Mouse (Mus musculus): ENCODE measurements around the gene Opa3. TPM values are rescaled to one million over a fixed set of nuclear protein-coding genes. Genes with fewer than 3 reads are reported as not detected.
A peak's percentile ranks its signal among the peaks of the same experiment; 100 is the strongest.

Opa3 gene
- total and polyA plus RNA-seq, 3 experiments, result 9.4 to 21.2 (median 11.9) TPM

DNA sequence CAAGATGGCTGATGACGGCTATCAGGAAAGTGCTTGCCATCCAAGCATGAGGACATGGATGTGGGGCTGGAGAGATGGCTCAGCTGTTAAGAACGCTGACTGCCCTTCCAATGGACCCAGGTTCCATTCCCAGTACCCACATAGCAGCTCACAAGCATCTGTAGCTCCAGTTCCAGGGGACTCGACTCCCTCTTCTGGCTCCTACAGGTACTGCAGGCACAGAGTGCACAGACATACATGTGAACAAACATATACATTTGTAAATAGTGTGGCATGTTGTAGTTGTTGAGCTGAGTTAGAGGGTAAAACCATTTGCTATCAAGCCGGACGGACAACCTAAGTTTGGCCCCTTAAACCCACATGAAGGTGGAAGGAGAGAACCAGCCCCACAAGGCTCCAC lies 18.1 kb upstream of the Opa3 start:
- dilution Hi-C loops (cut with MboI; ENCODE audit: extremely low pct_ligation_motif_present, extremely low pct_unique_long_range_greater_than_20kb, low sequenced_read_pairs) (no loop called here), in situ Hi-C loops (cut with MboI; ENCODE audit: low pct_ligation_motif_present, low pct_unique_long_range_greater_than_20kb, low sequenced_read_pairs) (no loop called here)
- H3K4me2 ChIP-seq (ENCODE audit: insufficient read depth, low read depth, poor library complexity, severe bottlenecking), result no peak overlapping the region

DNA sequence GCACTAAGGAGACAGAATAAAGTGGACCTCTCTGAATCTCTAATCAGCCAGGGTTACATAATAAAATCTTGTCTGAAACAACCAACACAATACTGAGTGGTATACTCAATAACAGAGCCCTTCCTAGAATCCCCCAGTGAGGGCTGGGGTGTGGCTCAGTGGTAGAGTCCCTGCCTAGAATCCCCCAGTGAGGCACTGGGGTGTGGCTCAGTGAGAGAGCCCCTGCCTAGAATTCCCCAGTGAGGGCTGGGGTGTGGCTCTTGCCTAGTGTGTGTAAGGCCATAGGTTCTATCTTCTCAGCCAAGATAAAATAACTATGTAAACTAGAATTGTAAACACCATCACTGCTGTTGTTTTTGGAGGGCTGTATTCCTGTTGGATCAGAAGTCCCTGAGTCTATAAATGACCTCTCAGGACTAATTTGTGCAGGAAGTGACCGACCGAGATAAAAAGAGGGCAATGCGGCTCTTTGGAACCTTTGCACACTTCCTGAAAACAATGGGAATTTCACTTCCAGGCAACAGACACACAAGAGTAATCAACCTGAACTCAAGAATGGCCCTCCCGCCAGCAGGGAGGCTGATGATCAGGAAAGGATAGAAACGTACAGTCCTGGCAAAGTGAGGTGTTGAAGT lies 17.0 kb upstream of the Opa3 start:
- TF ChIP-seq GABPA (IDR thresholded peaks at IDR 0.05; ENCODE audit: insufficient replicate concordance, low read depth, low read length), result no peak
- no peak for TF ChIP-seq SMC3 (IDR thresholded peaks at IDR 0.05; ENCODE audit: low read depth, low read length)
- TF ChIP-seq BHLHE40 (IDR thresholded peaks at IDR 0.05; ENCODE audit: low read depth, low read length), result no peak
- TF ChIP-seq PAX5 (IDR thresholded peaks at IDR 0.05; ENCODE audit: low read length), result no peak
- TF ChIP-seq MAX (IDR thresholded peaks at IDR 0.05; ENCODE audit: low read length), result no peak
- no peak for TF ChIP-seq JUN (IDR thresholded peaks at IDR 0.05; ENCODE audit: insufficient read depth, low read depth, low read length)
- TF ChIP-seq HCFC1 (IDR thresholded peaks at IDR 0.05; ENCODE audit: low read depth, low read length), result no peak
- no peak for TF ChIP-seq IRF4 (IDR thresholded peaks at IDR 0.05; ENCODE audit: low read depth, low read length)
- no peak for TF ChIP-seq CHD2 (IDR thresholded peaks at IDR 0.05; ENCODE audit: low read length)
- no peak for TF ChIP-seq ELF1 (IDR thresholded peaks at IDR 0.05; ENCODE audit: low read depth, low read length)
- no peak for TF ChIP-seq MEF2A (IDR thresholded peaks at IDR 0.05; ENCODE audit: borderline replicate concordance, low read depth, low read length)
- no peak for TF ChIP-seq ZKSCAN1 (IDR thresholded peaks at IDR 0.05; ENCODE audit: borderline replicate concordance, low read depth, low read length)
- no peak for TF ChIP-seq SIN3A (IDR thresholded peaks at IDR 0.05; ENCODE audit: low read length)
- TF ChIP-seq USF2 (conservative IDR thresholded peaks at IDR 0.05; ENCODE audit: low read depth, low read length), result no peak
- in situ Hi-C loops (cut with MboI; ENCODE audit: low pct_ligation_motif_present, low pct_unique_long_range_greater_than_20kb, low sequenced_read_pairs), result no loop called here

More for the DNA sequence above, 18.1 kb upstream of the Opa3 start:
- no peak for DNase-seq (ENCODE audit: extremely low read depth)
- TF ChIP-seq CHD1 (IDR thresholded peaks at IDR 0.05; ENCODE audit: low read depth, low read length) (no peak), NELFE (IDR thresholded peaks at IDR 0.05; ENCODE audit: low read depth, low read length) (no peak), RAD21 (IDR thresholded peaks at IDR 0.05; ENCODE audit: low read depth, low read length) (no peak; the same call in 1 of the 2 replicates), EP300 (IDR thresholded peaks at IDR 0.05; ENCODE audit: low read length) (no peak), CTCF (conservative IDR thresholded peaks at IDR 0.05 in 1 of 2, IDR thresholded peaks at IDR 0.05 in 1 of 2; ENCODE audit: low read depth in 2 of 2, low read length in 2 of 2) (peak; percentile 45 to 55)
- H3K4me1 ChIP-seq (ENCODE audit: control insufficient read depth in 1 of 2, insufficient read depth in 2 of 2), result peaks cover 3% of the 10 kb centered on the region in 2 experiments; a peak in 2 of 4 replicates
- H3K36me3 ChIP-seq (replicated peaks in 1 of 2; ENCODE audit: control insufficient read depth in 1 of 2, insufficient read depth in 1 of 2, low read length in 1 of 2), result peaks cover 16 to 28% of the 10 kb centered on the region in 2 experiments
- H3K27ac ChIP-seq (ENCODE audit: insufficient read depth, low read depth), result no peak overlapping the region
- no peaks in the 10 kb centered on the region for H3K27me3 ChIP-seq (replicated peaks)
- no peak overlapping the region for H3K9ac ChIP-seq (ENCODE audit: insufficient read depth, low read depth)
- H3K4me3 ChIP-seq (replicated peaks in 1 of 3; ENCODE audit: low read depth in 2 of 3, low read length in 2 of 3, poor library complexity in 1 of 3), result no peak overlapping the region
- H3K9me3 ChIP-seq (replicated peaks; ENCODE audit: low read length), result peaks cover 8% of the 10 kb centered on the region
- no peaks in the 10 kb centered on the region for H3K79me2 ChIP-seq (replicated peaks; ENCODE audit: control insufficient read depth, extremely low read depth, insufficient read depth, poor library complexity, severe bottlenecking)

More for the DNA sequence above, 17.0 kb upstream of the Opa3 start:
- Histone ChIP-seq H3K27ac (ENCODE audit: insufficient read depth, low read depth) (no peak overlapping the region), H3K4me2 (ENCODE audit: insufficient read depth, low read depth, poor library complexity, severe bottlenecking) (no peak overlapping the region), H3K9me3 (replicated peaks; ENCODE audit: low read length) (peaks cover 8% of the 10 kb centered on the region), H3K27me3 (replicated peaks) (no peaks in the 10 kb centered on the region), H3K79me2 (replicated peaks; ENCODE audit: control insufficient read depth, extremely low read depth, insufficient read depth, poor library complexity, severe bottlenecking) (no peaks in the 10 kb centered on the region), H3K9ac (ENCODE audit: insufficient read depth, low read depth) (no peak overlapping the region), H3K36me3 (replicated peaks in 1 of 2; ENCODE audit: control insufficient read depth in 1 of 2, insufficient read depth in 1 of 2, low read length in 1 of 2) (peaks cover 7 to 17% of the 10 kb centered on the region in 2 experiments), H3K4me3 (replicated peaks in 1 of 3; ENCODE audit: low read depth in 2 of 3, low read length in 2 of 3, poor library complexity in 1 of 3) (no peak overlapping the region), H3K4me1 (ENCODE audit: control insufficient read depth in 1 of 2, insufficient read depth in 2 of 2) (peaks cover 3% of the 10 kb centered on the region in 2 experiments; a peak in 2 of 4 replicates)
- dilution Hi-C loops (cut with MboI; ENCODE audit: extremely low pct_ligation_motif_present, extremely low pct_unique_long_range_greater_than_20kb, low sequenced_read_pairs), result no loop called here
- no peak for DNase-seq (ENCODE audit: extremely low read depth)
